Mouse (Mus musculus) bone marrow, adult 2 months (tissue): Measurements from ENCODE around the gene Gtf3c2.

Experiments used
- CTCF ChIP-seq: fragments of 200-500 bp; IDR thresholded peaks from 2 replicates; pipeline ENCODE4 v1.5.1; 2011; ENCODE audit warnings: low read length, control low read depth; ENCODE audit not compliant: control insufficient read depth, insufficient read depth
- POLR2A ChIP-seq: fragments of 200-500 bp; IDR thresholded peaks from 2 replicates; pipeline ENCODE4 v1.6.1; 2011; ENCODE audit warnings: low read depth, mild to moderate bottlenecking, control low read depth, low read length, borderline replicate concordance; ENCODE audit not compliant: control insufficient read depth

- TF ChIP-seq CTCF (no peak), POLR2A (peak; percentile 78)
These were observed 25.8 kb downstream of the Gtf3c2 start, which contains the start of gene Mpv17 for GRCm38 (mm10) chr5:31154152-31154553.
